Mouse (Mus musculus) neural tube, embryonic 14.5 days (tissue): Measurements from ENCODE around the gene Actl6b. TPM values are rescaled to one million over a fixed set of nuclear protein-coding genes. Genes with fewer than 3 reads are reported as not detected.

Source experiments
- ATAC-seq: fragments of 200-750 bp; cut with Nextera tagmentation; 2 replicates; pipeline ENCODE4 v1.8.0; 2017; ENCODE audit warnings: low read depth, mild to moderate bottlenecking, moderate TSS enrichment, moderate library complexity
- H3K27ac ChIP-seq: fragments of 300-500 bp; sonication (generic); 2 replicates; pipeline ENCODE4 v1.5.1; 2014; ENCODE audit warnings: low read depth, mild to moderate bottlenecking, control low read depth, low read length, moderate library complexity, mixed read lengths
- H3K27me3 ChIP-seq: fragments of 300-500 bp; sonication (generic); 2 replicates; pipeline ENCODE4 v1.6.1; 2014; ENCODE audit warnings: low read length; ENCODE audit not compliant: control insufficient read depth, insufficient read depth
- H3K36me3 ChIP-seq: fragments of 300-500 bp; sonication (generic); 2 replicates; pipeline ENCODE4 v1.6.1; 2014; ENCODE audit warnings: low read length, mixed read lengths; ENCODE audit not compliant: control insufficient read depth, insufficient read depth
- H3K4me1 ChIP-seq: fragments of 300-500 bp; sonication (generic); 2 replicates; pipeline ENCODE4 v1.6.1; 2014; ENCODE audit warnings: low read length; ENCODE audit not compliant: control insufficient read depth, insufficient read depth
- H3K4me2 ChIP-seq: fragments of 300-500 bp; sonication (generic); 2 replicates; pipeline ENCODE4 v1.6.1; 2014; ENCODE audit warnings: mild to moderate bottlenecking, low read depth, low read length, control low read depth
- H3K4me3 ChIP-seq: fragments of 300-500 bp; sonication (generic); 2 replicates; pipeline ENCODE4 v1.5.1; 2014; ENCODE audit warnings: low read depth, low read length, control low read depth, mixed read lengths
- H3K9ac ChIP-seq: fragments of 300-500 bp; sonication (generic); replicated peaks from 2 replicates; pipeline ENCODE4 v1.6.1; 2014; ENCODE audit warnings: low read depth, mild to moderate bottlenecking, control low read depth, low read length, mixed read lengths
- H3K9me3 ChIP-seq: fragments of 300-500 bp; sonication (generic); 2 replicates; pipeline ENCODE4 v1.6.1; 2016; ENCODE audit warnings: low read length; ENCODE audit not compliant: control insufficient read depth
- WGBS: fragments of 180-500 bp; shearing (Covaris S2); extraction: QIAGEN DNeasy Blood & Tissue Kit; methylation state at CpG from one replicate; pipeline ENCODE4 v1.1.7; 2014; 5-methylcytosine and 5-hydroxymethylcytosine counted together
- polyA plus RNA-seq: library from polyadenylated mRNA; unstranded; fragments of >200 nt; fragmentation: Nextera tagmentation; extraction: Ambion mirVana; gene quantifications from 2 replicates; pipeline ENCODE4 v1.2.1, GENCODE M21; 2014

Gene Actl6b
- polyA plus RNA-seq, 1 experiment from 2014 or later: 236 TPM

- ATAC-seq: 0 out of 2 replicates have a peak, but pooled peaks have one; percentile 5
- Histone ChIP-seq H3K9ac (peak overlapping the region; percentile 54), H3K27me3 (peaks cover 2% of the 10 kb centered on the region; the same call in 1 of the 2 replicates), H3K9me3 (no peaks in the 10 kb centered on the region), H3K36me3 (no peaks in the 10 kb centered on the region), H3K4me3 (no peak overlapping the region), H3K4me2 (peak overlapping the region; percentile 57; the same call in 1 of the 2 replicates), H3K27ac (no peak overlapping the region), H3K4me1 (peaks cover 3% of the 10 kb centered on the region; the same call in 1 of the 2 replicates)
- 39% methylated on average over 8 of the region's 8 CpGs for WGBS
These were observed 29.4 kb downstream of the Actl6b start for GRCm38 (mm10) chr5:137582702-137583101.

- no peaks in the 10 kb centered on the region for H3K36me3 ChIP-seq
- H3K27me3 ChIP-seq: peaks cover 2% of the 10 kb centered on the region; the same call in 1 of the 2 replicates
- peak; percentile 84 for ATAC-seq
- peak overlapping the region; percentile 49 for H3K27ac ChIP-seq
- peak overlapping the region; percentile 54 for H3K9ac ChIP-seq
- H3K9me3 ChIP-seq: no peaks in the 10 kb centered on the region
- H3K4me1 ChIP-seq: peaks cover 3% of the 10 kb centered on the region; the same call in 1 of the 2 replicates
- peak overlapping the region; percentile 57 for H3K4me2 ChIP-seq
- H3K4me3 ChIP-seq: peak overlapping the region; percentile 34
- 17% methylated on average over 27 of the region's 27 CpGs for WGBS
These were observed 30.4 kb downstream of the Actl6b start for GRCm38 (mm10) chr5:137583670-137584169.

GRCm38 (mm10) chr5:137584976-137585375 is 31.7 kb downstream of the Actl6b start:
- 31% methylated on average over 8 of the region's 8 CpGs for WGBS
- Histone ChIP-seq H3K4me1 (peaks cover 3% of the 10 kb centered on the region; the same call in 1 of the 2 replicates), H3K4me3 (no peak overlapping the region), H3K36me3 (no peaks in the 10 kb centered on the region), H3K4me2 (no peak overlapping the region), H3K27ac (no peak overlapping the region), H3K9me3 (no peaks in the 10 kb centered on the region), H3K27me3 (peaks cover 2% of the 10 kb centered on the region; the same call in 1 of the 2 replicates), H3K9ac (no peak overlapping the region)
- no peak for ATAC-seq

GRCm38 (mm10) chr5:137590507-137590906 is 37.2 kb downstream of the Actl6b start:
- no peaks in the 10 kb centered on the region for H3K4me1 ChIP-seq
- H3K4me3 ChIP-seq: no peak overlapping the region
- WGBS: 78% methylated on average over 5 of the region's 5 CpGs
- no peak overlapping the region for H3K4me2 ChIP-seq
- no peak overlapping the region for H3K9ac ChIP-seq
- no peaks in the 10 kb centered on the region for H3K27me3 ChIP-seq
- no peaks in the 10 kb centered on the region for H3K9me3 ChIP-seq
- H3K36me3 ChIP-seq: no peaks in the 10 kb centered on the region
- no peak for ATAC-seq
- H3K27ac ChIP-seq: no peak overlapping the region

GRCm38 (mm10) chr5:137595921-137596320 is 42.6 kb downstream of the Actl6b start:
- Histone ChIP-seq H3K9ac (no peak overlapping the region), H3K36me3 (no peaks in the 10 kb centered on the region), H3K27me3 (no peaks in the 10 kb centered on the region), H3K4me1 (peaks cover 10% of the 10 kb centered on the region; the same call in 1 of the 2 replicates), H3K4me2 (no peak overlapping the region), H3K9me3 (no peaks in the 10 kb centered on the region), H3K27ac (no peak overlapping the region), H3K4me3 (no peak overlapping the region)
- ATAC-seq: no peak
- 67% methylated on average over 7 of the region's 7 CpGs for WGBS

GRCm38 (mm10) chr5:137596601-137597261 is 43.4 kb downstream of the Actl6b start:
- WGBS: 34% methylated on average over 24 of the region's 30 CpGs
- Histone ChIP-seq H3K9ac (no peak overlapping the region), H3K27me3 (no peaks in the 10 kb centered on the region), H3K27ac (no peak overlapping the region), H3K4me1 (peaks cover 10% of the 10 kb centered on the region; the same call in 1 of the 2 replicates), H3K9me3 (no peaks in the 10 kb centered on the region), H3K36me3 (no peaks in the 10 kb centered on the region), H3K4me2 (peak overlapping the region; percentile 26; the same call in 1 of the 2 replicates), H3K4me3 (no peak overlapping the region)
- ATAC-seq: no peak

- 98% methylated on average over 6 of the region's 6 CpGs for WGBS
- ATAC-seq: no peak
- Histone ChIP-seq H3K9me3 (no peaks in the 10 kb centered on the region), H3K36me3 (no peaks in the 10 kb centered on the region), H3K27me3 (no peaks in the 10 kb centered on the region), H3K4me2 (no peak overlapping the region), H3K4me1 (peaks cover 16% of the 10 kb centered on the region; the same call in 1 of the 2 replicates), H3K4me3 (no peak overlapping the region), H3K9ac (no peak overlapping the region), H3K27ac (no peak overlapping the region)
These were observed 44.3 kb downstream of the Actl6b start for GRCm38 (mm10) chr5:137597625-137598024.

- no peak overlapping the region for H3K9ac ChIP-seq
- no peak overlapping the region for H3K4me3 ChIP-seq
- no peaks in the 10 kb centered on the region for H3K27me3 ChIP-seq
- no peaks in the 10 kb centered on the region for H3K36me3 ChIP-seq
- no peaks in the 10 kb centered on the region for H3K9me3 ChIP-seq
- peaks cover 16% of the 10 kb centered on the region; the same call in 1 of the 2 replicates for H3K4me1 ChIP-seq
- ATAC-seq: no peak
- no peak overlapping the region for H3K27ac ChIP-seq
- 93% methylated on average over 2 of the region's 2 CpGs for WGBS
- H3K4me2 ChIP-seq: no peak overlapping the region
These were observed 44.9 kb downstream of the Actl6b start for GRCm38 (mm10) chr5:137598100-137598826.

GRCm38 (mm10) chr5:137599600-137599999 is 46.3 kb downstream of the Actl6b start:
- H3K4me2 ChIP-seq: peak overlapping the region; percentile 80
- H3K36me3 ChIP-seq: no peaks in the 10 kb centered on the region
- 72% methylated on average over 9 of the region's 9 CpGs for WGBS
- peak overlapping the region; percentile 74 for H3K4me3 ChIP-seq
- H3K27ac ChIP-seq: no peak overlapping the region
- no peaks in the 10 kb centered on the region for H3K27me3 ChIP-seq
- H3K9me3 ChIP-seq: no peaks in the 10 kb centered on the region
- peaks cover 16% of the 10 kb centered on the region; the same call in 1 of the 2 replicates for H3K4me1 ChIP-seq
- H3K9ac ChIP-seq: peak overlapping the region; percentile 79
- ATAC-seq: no peak
